Mouse (Mus musculus): ENCODE measurements around the gene Sytl5. TPM values are rescaled to one million over a fixed set of nuclear protein-coding genes. Genes with fewer than 3 reads are reported as not detected.

Gene Sytl5
- polyA plus RNA-seq, 1 experiment from 2014 or later = 0.61 TPM

Other genes starting within 250 kb of the Sytl5 start
- gene Dynlt3, start 222.6 kb upstream of the Sytl5 start, polyA plus RNA-seq (2015; fragmentation: Nextera tagmentation; extraction: Ambion mirVana) = 29.1 and 29.5 TPM in 2 replicates
- gene Hypm, start 38.7 kb upstream of the Sytl5 start, polyA plus RNA-seq (2015; fragmentation: Nextera tagmentation; extraction: Ambion mirVana) = not detected in 2 replicates
- 0.29 TPM in 1 of 2 replicates, not detected in the other for gene H2al3, start 35.9 kb upstream of the Sytl5 start, polyA plus RNA-seq (2015; fragmentation: Nextera tagmentation; extraction: Ambion mirVana)
- gene Srpx, start 232.1 kb downstream of the Sytl5 start, polyA plus RNA-seq (2015; fragmentation: Nextera tagmentation; extraction: Ambion mirVana) = 28.5 and 29.4 TPM in 2 replicates

Measured in limb, embryonic 13.5 days (tissue).